Mouse (Mus musculus): ENCODE results near the gene Olfr575. TPM values are rescaled to one million over a fixed set of nuclear protein-coding genes. Genes with fewer than 3 reads are reported as not detected.

The Olfr575 gene
- not detected in 2 replicates for polyA plus RNA-seq (2015; fragmentation: Nextera tagmentation; extraction: Ambion mirVana)

DNA sequence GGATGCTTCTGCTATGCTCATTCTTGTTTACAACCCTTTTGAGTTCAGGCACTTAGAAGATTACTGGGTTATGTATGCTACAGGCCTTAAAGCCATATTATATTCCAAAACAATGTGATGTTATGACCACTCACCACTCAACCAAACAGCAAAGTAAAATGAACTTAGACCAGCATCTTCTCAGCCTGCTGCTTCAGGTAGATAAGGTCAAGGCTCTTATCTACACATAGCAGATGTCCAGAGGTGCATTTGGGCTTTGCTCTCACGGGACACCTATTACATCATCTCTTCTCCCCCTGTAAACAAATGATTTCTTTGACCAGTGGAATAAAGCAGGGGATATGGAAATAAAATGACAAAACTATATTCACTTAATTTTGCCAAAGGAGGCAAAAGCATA lies at the start of gene Olfr575:
TSS of gene Olfr575 (minus strand) at position 183 of the 400 bp plus-strand sequence.
- 0 out of 2 replicates have a peak within 1 kb of the TSS, but pooled peaks have one; percentile 15 for H3K27ac ChIP-seq (replicated peaks)
- no peaks in the 10 kb centered on the region for H3K9me3 ChIP-seq
- 39% methylated on average over 1 of the region's 1 CpGs for WGBS
- no peak within 1 kb of the TSS for H3K4me3 ChIP-seq
- no peak within 1 kb of the TSS for H3K9ac ChIP-seq
- no peaks in the 10 kb centered on the region for H3K4me1 ChIP-seq
- no peaks in the 10 kb centered on the region for H3K36me3 ChIP-seq
- no peaks in the 10 kb centered on the region for H3K27me3 ChIP-seq (replicated peaks)
- no peak within 1 kb of the TSS for H3K4me2 ChIP-seq
- ATAC-seq (ENCODE audit: extremely low read depth, insufficient number of reproducible peaks, low FRiP score, low TSS enrichment): peak; percentile 95

DNA sequence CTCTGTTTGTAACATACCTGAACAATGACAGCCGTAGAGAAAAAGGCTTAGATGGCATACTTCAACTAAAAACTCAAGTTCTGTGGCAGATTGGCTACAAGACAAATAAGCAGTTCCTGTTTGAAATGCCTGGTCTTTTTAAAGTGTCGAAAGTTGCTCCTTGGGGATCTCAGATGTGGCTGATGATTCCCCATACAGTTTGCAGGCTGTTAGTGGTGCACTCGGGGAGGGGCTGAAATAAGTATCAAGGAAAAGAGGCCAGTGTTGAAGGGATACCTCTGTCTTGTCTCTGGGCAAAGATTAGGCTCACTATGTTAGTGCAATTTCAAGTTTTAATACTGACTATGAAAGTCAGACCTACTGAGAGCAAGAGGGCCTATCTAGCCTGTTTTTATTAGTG lies 30.6 kb upstream of the Olfr575 start, which contains the start of gene Olfr578:
TSS of gene Olfr578 (minus strand) at position 101 of the 400 bp plus-strand sequence.
- Histone ChIP-seq H3K27ac (replicated peaks) (no peak within 1 kb of the TSS), H3K4me1 (no peaks in the 10 kb centered on the region), H3K9me3 (no peaks in the 10 kb centered on the region), H3K36me3 (no peaks in the 10 kb centered on the region), H3K4me2 (no peak within 1 kb of the TSS), H3K9ac (no peak within 1 kb of the TSS), H3K4me3 (no peak within 1 kb of the TSS), H3K27me3 (replicated peaks) (no peaks in the 10 kb centered on the region)
- WGBS: 41% methylated on average over 3 of the region's 3 CpGs
- no peak for ATAC-seq (ENCODE audit: extremely low read depth, insufficient number of reproducible peaks, low FRiP score, low TSS enrichment)

DNA sequence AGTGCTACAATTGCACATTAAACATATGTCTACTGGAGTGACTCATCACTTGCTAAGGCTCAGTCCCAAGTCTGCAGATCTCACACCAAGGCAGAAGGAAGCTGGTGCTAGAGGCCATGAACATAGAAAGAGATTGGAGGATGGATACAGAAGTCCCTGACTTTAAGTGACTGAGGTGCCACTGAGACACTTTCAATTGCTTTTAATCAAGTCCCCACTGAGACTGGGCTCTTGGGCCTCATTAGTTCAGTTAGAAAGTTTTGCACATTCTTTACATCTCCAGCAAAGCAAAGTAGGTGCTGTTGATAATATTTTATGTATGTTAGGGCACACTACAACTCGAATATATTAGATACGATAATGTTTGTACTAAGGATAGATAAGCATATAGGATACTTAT lies 17.3 kb upstream of the Olfr575 start, which contains the start of gene Olfr577:
TSS of gene Olfr577 (minus strand) at position 101 of the 400 bp plus-strand sequence.
- Histone ChIP-seq H3K36me3 (no peaks in the 10 kb centered on the region), H3K27me3 (replicated peaks) (no peaks in the 10 kb centered on the region), H3K27ac (replicated peaks) (no peak within 1 kb of the TSS), H3K9me3 (no peaks in the 10 kb centered on the region), H3K4me1 (no peaks in the 10 kb centered on the region), H3K4me2 (no peak within 1 kb of the TSS), H3K4me3 (no peak within 1 kb of the TSS), H3K9ac (no peak within 1 kb of the TSS)
- ATAC-seq (ENCODE audit: extremely low read depth, insufficient number of reproducible peaks, low FRiP score, low TSS enrichment): no peak
- 79% methylated on average over 2 of the region's 2 CpGs for WGBS

DNA sequence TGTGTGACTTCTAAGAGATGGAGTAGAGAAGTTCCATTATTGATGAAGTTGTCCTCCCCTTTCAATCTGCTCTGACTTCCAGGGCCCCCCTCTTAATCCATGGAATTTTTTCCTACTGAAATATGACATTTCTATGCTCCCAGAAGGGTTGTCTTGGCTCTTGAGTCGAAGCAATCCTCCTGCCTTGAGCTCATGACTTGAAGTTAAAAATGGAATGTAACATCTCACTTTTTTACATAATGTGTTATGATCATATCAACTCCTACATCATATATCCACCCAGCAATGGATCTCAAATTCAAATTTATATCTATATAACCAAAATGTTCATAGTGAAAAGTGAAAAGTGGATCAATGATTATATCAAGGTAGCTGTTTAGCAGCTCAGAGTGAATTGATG lies 15.8 kb upstream of the Olfr575 start:
- Histone ChIP-seq H3K4me1 (no peaks in the 10 kb centered on the region), H3K36me3 (no peaks in the 10 kb centered on the region), H3K27me3 (replicated peaks) (no peaks in the 10 kb centered on the region), H3K4me3 (no peak overlapping the region), H3K9me3 (no peaks in the 10 kb centered on the region), H3K4me2 (no peak overlapping the region), H3K9ac (no peak overlapping the region), H3K27ac (replicated peaks) (no peak overlapping the region)
- no peak for ATAC-seq (ENCODE audit: extremely low read depth, insufficient number of reproducible peaks, low FRiP score, low TSS enrichment)
- 55% methylated on average over 1 of the region's 1 CpGs for WGBS

DNA sequence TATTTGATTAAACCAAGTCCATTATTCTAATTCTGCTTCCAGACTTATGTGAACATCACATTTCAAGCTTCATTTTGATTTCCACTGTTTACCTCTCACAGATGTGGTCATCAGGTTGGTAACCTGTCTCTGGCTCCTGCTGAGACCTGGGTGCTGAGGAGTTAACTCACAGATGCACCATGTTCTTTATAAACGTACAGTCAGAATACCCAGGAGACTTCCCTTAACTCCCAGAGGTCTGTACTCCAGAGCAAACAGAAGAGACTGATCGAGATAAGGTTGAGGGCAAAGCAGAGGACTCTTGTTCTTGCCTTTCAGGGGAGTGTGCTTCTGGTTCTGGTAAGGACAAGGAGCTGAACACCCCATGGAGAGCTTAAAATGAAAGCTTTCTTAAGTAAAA lies 3.8 kb upstream of the Olfr575 start, which contains the start of gene Olfr576:
TSS of gene Olfr576 (plus strand) at position 301 of the 400 bp plus-strand sequence.
- ATAC-seq (ENCODE audit: extremely low read depth, insufficient number of reproducible peaks, low FRiP score, low TSS enrichment): no peak
- no peaks in the 10 kb centered on the region for H3K27me3 ChIP-seq (replicated peaks)
- H3K9me3 ChIP-seq: no peaks in the 10 kb centered on the region
- 11% methylated on average over 2 of the region's 2 CpGs for WGBS
- H3K36me3 ChIP-seq: no peaks in the 10 kb centered on the region
- peaks cover 3% of the 10 kb centered on the region for H3K4me1 ChIP-seq
- H3K27ac ChIP-seq (replicated peaks): no peak within 1 kb of the TSS
- H3K9ac ChIP-seq: no peak within 1 kb of the TSS
- no peak within 1 kb of the TSS for H3K4me2 ChIP-seq
- H3K4me3 ChIP-seq: no peak within 1 kb of the TSS

DNA sequence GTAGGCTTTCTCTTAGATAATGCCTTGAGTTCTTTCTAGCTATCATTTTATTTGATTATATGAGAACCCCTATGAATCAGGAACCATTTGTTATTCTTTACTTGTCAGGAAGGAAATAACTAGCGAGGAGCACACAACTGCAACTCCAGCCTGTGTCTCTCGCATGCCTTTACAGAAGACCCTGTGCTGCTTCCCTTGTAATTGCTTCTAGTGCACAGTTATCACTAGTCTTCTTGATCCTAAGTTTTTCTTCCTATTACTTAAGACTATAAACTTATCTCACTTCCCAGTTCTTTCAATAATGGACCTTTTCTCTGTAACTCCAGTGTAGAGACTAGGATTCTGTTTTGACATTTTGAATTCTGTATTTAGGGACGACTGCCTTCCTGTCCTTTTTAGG lies 438 bp downstream of the Olfr575 start:
- Histone ChIP-seq H3K4me1 (no peaks in the 10 kb centered on the region), H3K9ac (no peak overlapping the region), H3K27me3 (replicated peaks) (no peaks in the 10 kb centered on the region), H3K27ac (replicated peaks) (0 out of 2 replicates have a peak overlapping the region, but pooled peaks have one; percentile 15), H3K4me2 (no peak overlapping the region), H3K4me3 (no peak overlapping the region), H3K36me3 (no peaks in the 10 kb centered on the region), H3K9me3 (no peaks in the 10 kb centered on the region)
- WGBS: 64% methylated on average over 3 of the region's 3 CpGs
- ATAC-seq (ENCODE audit: extremely low read depth, insufficient number of reproducible peaks, low FRiP score, low TSS enrichment): no peak

DNA sequence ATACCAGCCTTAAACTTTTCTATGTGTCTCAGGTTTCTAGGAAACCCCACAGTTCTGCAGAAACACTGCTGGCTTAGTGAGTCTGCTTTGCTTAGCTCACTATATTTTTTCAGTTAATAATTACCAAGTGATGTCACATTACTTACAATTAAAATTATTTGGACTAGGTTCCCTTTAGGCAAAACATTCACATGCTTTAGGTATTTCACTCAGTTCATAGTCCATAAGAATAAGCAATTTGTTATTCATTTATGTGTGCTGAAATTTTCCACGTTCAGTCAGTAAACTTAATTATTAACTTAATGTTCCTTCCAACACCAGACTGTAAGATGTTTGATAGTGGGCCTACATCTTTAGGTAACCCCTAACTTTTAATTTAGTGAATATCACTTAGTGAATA lies 7.8 kb downstream of the Olfr575 start:
- no peak overlapping the region for H3K9ac ChIP-seq
- no peak overlapping the region for H3K4me3 ChIP-seq
- no peak overlapping the region for H3K4me2 ChIP-seq
- H3K36me3 ChIP-seq: no peaks in the 10 kb centered on the region
- no peaks in the 10 kb centered on the region for H3K27me3 ChIP-seq (replicated peaks)
- no peak for ATAC-seq (ENCODE audit: extremely low read depth, insufficient number of reproducible peaks, low FRiP score, low TSS enrichment)
- no peaks in the 10 kb centered on the region for H3K9me3 ChIP-seq
- H3K27ac ChIP-seq (replicated peaks): no peak overlapping the region
- no peaks in the 10 kb centered on the region for H3K4me1 ChIP-seq
- WGBS: 72% methylated on average over 1 of the region's 1 CpGs

DNA sequence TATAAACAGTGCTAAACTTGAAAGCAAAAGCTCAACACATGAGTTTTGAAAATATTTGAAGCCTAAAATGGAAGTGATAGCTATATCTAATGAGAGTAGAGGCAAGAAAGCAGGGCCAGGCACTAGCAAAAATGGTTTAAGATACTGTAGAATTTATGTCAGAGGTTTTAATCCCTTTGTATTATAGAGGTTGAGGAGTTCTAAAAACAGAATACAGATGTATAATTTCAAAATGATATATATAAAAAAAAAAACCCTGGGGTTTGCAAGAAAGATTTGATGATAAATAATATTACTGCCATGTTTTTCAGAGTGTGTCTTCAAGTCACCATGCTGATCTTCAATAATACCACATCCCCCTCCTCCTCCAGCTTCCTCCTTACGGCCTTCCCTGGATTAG lies 10.4 kb downstream of the Olfr575 start, which contains the start of gene Olfr574:
TSS of gene Olfr574 (plus strand) at position 301 of the 400 bp plus-strand sequence.
- 93% methylated on average over 1 of the region's 1 CpGs for WGBS
- H3K9ac ChIP-seq: no peak within 1 kb of the TSS
- no peak within 1 kb of the TSS for H3K4me2 ChIP-seq
- ATAC-seq (ENCODE audit: extremely low read depth, insufficient number of reproducible peaks, low FRiP score, low TSS enrichment): no peak
- no peak within 1 kb of the TSS for H3K4me3 ChIP-seq
- no peaks in the 10 kb centered on the region for H3K27me3 ChIP-seq (replicated peaks)
- no peak within 1 kb of the TSS for H3K27ac ChIP-seq (replicated peaks)
- H3K36me3 ChIP-seq: no peaks in the 10 kb centered on the region
- no peaks in the 10 kb centered on the region for H3K4me1 ChIP-seq
- no peaks in the 10 kb centered on the region for H3K9me3 ChIP-seq

DNA sequence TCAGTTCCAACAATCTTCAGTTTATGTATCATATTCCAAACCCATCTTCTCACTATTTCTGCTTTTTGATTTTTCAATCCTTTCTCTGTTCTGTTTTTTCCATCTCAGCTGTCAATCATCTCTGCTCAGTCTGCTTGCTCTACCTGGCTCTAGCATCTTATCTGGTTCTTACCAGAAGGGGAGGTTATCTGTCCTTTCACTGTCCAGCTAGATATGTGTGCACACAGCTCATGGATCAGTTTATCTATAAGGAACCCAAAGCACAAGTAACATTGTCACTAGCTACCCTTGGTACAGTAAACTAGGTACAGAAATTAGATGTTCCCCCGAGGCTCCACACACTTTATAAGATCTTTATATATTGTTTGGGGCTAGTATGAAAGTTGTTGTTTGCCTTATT lies 15.2 kb downstream of the Olfr575 start:
- H3K27me3 ChIP-seq (replicated peaks): no peaks in the 10 kb centered on the region
- H3K36me3 ChIP-seq: no peaks in the 10 kb centered on the region
- H3K4me1 ChIP-seq: no peaks in the 10 kb centered on the region
- 63% methylated on average over 1 of the region's 1 CpGs for WGBS
- H3K4me2 ChIP-seq: no peak overlapping the region
- no peak overlapping the region for H3K4me3 ChIP-seq
- H3K9me3 ChIP-seq: no peaks in the 10 kb centered on the region
- H3K27ac ChIP-seq (replicated peaks): no peak overlapping the region
- no peak overlapping the region for H3K9ac ChIP-seq
- ATAC-seq (ENCODE audit: extremely low read depth, insufficient number of reproducible peaks, low FRiP score, low TSS enrichment): no peak

DNA sequence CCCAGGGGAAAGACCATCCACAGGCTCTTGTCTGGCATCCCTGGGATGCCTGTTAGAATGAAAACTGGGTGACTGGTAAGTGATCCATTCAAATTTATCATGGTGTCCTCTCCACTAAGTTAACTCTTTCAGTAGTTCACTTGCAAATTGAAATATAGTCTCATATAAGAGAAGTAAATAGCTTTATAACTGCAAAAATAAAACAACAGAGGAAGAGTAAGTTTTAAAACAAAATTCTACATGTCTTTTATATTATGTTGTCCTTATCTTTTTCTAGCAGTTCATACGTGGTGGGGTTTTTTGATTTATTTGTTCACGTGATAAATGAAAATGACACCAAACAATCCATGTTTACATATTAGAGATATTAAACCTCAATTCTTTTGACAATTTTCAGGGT lies 16.1 kb downstream of the Olfr575 start, which contains the start of gene Olfr573-ps1:
TSS of gene Olfr573-ps1 (minus strand) at position 101 of the 400 bp plus-strand sequence.
- Histone ChIP-seq H3K9me3 (no peaks in the 10 kb centered on the region), H3K4me1 (no peaks in the 10 kb centered on the region), H3K4me2 (no peak within 1 kb of the TSS), H3K4me3 (no peak within 1 kb of the TSS), H3K36me3 (no peaks in the 10 kb centered on the region), H3K27ac (replicated peaks) (no peak within 1 kb of the TSS), H3K9ac (no peak within 1 kb of the TSS), H3K27me3 (replicated peaks) (no peaks in the 10 kb centered on the region)
- 77% methylated on average over 2 of the region's 2 CpGs for WGBS
- no peak for ATAC-seq (ENCODE audit: extremely low read depth, insufficient number of reproducible peaks, low FRiP score, low TSS enrichment)

DNA sequence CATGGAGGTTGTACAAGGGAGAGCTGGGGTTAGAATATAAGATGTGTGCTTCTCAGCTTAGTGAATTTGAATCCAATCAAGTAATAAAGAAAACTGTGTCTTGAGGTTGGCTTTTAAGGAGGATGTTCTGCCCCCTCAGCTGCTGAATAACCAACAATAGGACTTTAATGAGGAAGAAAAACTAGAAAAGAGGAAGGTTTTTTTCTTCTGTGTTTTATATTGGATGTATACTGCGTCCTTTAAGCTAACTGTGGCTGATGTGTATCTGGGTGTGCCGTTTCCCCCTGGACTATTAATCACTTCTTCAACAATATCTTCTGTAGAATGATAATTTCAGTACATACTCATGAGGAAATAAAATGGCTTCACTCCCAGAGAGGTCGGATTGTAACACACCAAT lies 31.5 kb downstream of the Olfr575 start:
- 59% methylated on average over 3 of the region's 3 CpGs for WGBS
- H3K27ac ChIP-seq (replicated peaks): no peak overlapping the region

DNA sequence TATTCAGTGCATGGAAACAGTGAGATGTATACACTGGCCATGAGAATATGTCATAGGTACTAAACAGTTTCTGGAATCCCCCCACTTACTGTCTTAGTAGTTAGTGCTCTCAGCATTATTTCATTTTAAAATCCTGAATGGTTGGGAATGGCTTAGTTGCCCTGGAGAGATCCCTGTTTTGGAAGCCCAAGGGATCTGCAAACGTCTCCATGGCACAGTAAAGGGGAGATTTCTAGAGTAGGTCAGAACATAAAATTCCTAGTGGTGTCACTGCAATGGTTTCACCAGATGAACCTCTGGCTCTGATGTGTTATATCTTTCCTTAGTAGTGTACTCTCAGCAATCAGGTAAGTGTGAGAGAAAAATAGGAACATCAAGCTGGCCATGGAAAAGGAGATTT lies 34.5 kb downstream of the Olfr575 start, which contains the start of gene Olfr572:
TSS of gene Olfr572 (plus strand) at position 301 of the 400 bp plus-strand sequence.
- H3K9me3 ChIP-seq: no peaks in the 10 kb centered on the region
- WGBS: 45% methylated on average over 1 of the region's 1 CpGs
- H3K27ac ChIP-seq (replicated peaks): no peak within 1 kb of the TSS
- H3K9ac ChIP-seq: no peak within 1 kb of the TSS
- H3K4me3 ChIP-seq: no peak within 1 kb of the TSS
- H3K36me3 ChIP-seq: no peaks in the 10 kb centered on the region
- no peak for ATAC-seq (ENCODE audit: extremely low read depth, insufficient number of reproducible peaks, low FRiP score, low TSS enrichment)
- H3K4me2 ChIP-seq: no peak within 1 kb of the TSS
- H3K27me3 ChIP-seq (replicated peaks): no peaks in the 10 kb centered on the region
- no peaks in the 10 kb centered on the region for H3K4me1 ChIP-seq

More for the DNA sequence above, 31.5 kb downstream of the Olfr575 start:
- Histone ChIP-seq H3K4me3 (no peak overlapping the region), H3K9me3 (no peaks in the 10 kb centered on the region), H3K4me2 (no peak overlapping the region), H3K27me3 (replicated peaks) (no peaks in the 10 kb centered on the region), H3K9ac (no peak overlapping the region), H3K36me3 (no peaks in the 10 kb centered on the region), H3K4me1 (no peaks in the 10 kb centered on the region)
- no peak for ATAC-seq (ENCODE audit: extremely low read depth, insufficient number of reproducible peaks, low FRiP score, low TSS enrichment)
